Mouse (Mus musculus) testis, postnatal 10 days (tissue): ENCODE results near the gene Hnrnpk.
A peak's percentile ranks its signal among the peaks of the same experiment; 100 is the strongest.
"Not testable (repeated sequence)": the region's sequence is repeated elsewhere in the genome, so short reads cannot be mapped to it uniquely, and the experiment has no call there.

Experiments used
- DNase-seq: peaks from one replicate; pipeline ENCODE4 v3.0.0; 2021; ENCODE audit warnings: low spot score

Hnrnpk gene

GRCm38 (mm10) chr13:58388379-58388778, 14.8 kb downstream of the Hnrnpk start:
- no peak for DNase-seq

GRCm38 (mm10) chr13:58387948-58388347, 15.2 kb downstream of the Hnrnpk start:
- DNase-seq = peak; percentile 79

- no peak for DNase-seq
These were observed 17.6 kb downstream of the Hnrnpk start for GRCm38 (mm10) chr13:58385547-58385920.

DNA sequence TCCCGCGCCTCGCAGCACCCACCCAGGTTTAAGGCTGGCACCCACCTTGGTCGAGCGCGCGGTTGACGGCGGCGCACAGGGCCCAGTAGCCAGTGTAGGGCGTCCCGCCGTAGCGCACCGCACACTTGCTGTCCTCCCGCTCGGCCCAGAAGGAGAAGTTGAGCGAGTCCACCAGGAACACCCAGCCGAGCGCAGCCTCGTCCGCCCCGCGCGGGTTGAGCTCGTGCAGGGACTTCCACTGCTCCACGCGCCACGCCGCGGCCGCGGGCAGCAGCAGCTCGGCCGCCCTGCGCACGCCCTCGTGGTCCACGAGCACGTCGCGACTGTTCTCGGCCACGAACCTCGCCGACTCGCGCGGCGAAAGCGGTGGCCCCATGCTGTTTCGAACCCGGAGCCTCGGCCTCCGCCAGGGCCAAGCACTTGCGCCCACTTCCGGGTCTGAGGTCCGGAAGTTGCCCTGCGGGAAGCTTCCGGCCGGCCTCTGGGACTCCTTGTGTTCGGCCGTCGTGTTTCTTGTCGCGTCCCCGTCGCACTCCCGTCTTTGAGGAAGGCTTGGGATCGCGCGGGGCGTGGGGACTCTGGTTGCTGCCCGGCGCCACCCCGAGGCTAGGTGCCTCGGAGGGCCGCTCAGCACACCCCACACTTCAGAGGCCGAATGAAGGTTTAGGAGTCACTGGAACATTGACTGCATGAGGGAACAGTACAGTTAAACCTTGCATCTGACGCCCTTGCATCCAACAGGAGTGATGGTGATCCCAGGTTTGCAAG, 18.2 kb downstream of the Hnrnpk start, which contains the start of gene 2210016F16Rik:
Gene 2210016F16Rik (minus strand): TSS at position 447 of the 768 bp plus-strand sequence.
- peak; percentile 78 for DNase-seq

GRCm38 (mm10) chr13:58384371-58384770, 18.8 kb downstream of the Hnrnpk start:
- DNase-seq = no peak

DNA sequence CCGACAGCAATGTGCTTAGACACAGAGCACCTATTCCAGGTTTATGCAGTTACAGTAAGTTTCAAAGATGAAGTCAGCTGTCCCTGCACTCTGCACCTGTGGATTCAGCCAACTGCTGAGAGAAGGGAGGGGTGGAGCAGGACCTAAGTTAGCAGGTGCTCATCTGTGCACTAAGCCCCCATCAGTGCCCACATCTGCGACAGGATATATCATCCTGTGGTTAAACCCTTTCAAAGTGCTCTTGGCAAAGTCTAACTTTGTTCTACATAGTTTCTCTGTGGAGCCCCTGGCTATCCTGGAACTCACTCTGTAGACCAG, 30.0 kb downstream of the Hnrnpk start:
- no peak for DNase-seq

DNA sequence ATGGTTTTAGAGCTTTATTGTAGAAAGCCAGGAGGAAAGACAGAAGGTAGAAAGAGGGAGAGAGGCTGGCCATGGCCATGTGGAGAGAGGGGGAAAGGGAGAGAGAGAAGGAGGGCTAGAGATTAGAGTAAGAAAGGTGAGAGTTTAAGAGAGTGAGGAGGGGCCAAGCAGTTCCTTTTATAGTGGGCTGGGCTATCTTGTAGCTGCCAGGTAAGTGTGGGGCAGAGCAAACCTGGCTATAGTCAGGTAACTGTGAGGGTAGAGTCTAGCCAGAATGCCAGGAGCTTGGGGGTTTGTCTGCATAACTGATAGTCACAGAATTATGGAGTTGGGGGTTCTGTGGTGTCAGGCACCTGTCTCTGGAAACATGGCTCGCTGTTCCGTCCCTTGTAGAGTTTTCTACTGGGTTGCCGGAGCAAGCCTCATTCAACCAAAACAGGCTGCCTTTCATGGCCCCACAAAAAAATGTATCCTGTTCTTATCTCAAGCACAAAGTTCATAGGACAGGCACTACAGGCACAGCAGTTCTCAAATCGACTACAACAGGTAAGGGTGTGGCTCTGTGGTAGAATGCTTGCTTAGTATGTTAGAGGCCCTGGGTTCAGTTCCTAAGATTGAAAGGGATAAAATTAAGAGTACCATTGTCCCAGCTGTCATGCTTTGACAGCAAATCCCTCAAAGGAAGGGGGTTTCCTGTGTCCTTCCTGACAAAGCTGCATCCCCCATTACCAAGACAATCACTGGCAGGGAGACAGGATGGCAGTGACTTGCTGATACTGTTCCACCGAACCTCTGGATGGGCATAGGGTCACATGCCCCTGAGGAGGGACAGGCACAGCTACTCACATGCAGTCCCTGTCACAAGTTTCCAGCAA, 30.6 kb downstream of the Hnrnpk start:
- DNase-seq = no peak

DNA sequence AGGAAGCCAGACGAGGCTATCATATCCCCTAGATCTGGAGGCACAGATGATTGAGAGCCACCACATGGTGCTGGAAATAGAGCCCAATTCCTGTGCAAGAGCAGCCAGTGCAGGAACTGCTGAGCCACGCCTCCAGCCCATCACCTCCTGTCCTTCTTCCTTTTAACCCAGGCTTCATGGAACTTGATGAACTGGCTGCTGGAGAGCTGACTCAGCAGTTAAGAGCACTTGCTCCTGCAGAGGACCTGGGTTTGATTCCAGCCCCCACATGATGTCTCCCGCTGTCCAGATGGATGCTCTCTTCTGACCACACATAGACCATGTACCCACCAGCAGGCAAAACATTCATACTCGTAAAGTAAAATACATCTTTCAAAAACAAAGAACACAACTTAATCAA, 34.3 kb downstream of the Hnrnpk start:
- no peak for DNase-seq

- no peak for DNase-seq
These were observed 35.5 kb downstream of the Hnrnpk start for GRCm38 (mm10) chr13:58367641-58368040.

DNA sequence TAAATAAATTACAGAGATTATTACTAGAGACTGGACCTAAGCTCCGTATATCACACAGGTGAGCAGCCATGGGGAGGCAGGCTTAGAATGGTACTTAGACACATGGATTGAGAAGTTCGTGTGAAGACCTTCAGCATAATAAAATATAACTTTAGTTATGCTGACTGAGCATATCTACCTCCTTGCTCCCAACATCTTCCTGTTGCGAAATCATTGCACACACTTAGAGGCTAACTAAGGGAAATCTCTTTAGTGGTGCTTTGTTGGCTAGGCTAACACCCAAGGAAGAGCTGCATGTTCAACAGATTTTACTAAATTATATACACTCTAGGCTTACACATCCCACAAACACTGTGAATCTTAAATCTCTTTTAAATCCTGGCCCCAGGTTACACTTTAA, 36.8 kb downstream of the Hnrnpk start:
- DNase-seq = no peak

DNA sequence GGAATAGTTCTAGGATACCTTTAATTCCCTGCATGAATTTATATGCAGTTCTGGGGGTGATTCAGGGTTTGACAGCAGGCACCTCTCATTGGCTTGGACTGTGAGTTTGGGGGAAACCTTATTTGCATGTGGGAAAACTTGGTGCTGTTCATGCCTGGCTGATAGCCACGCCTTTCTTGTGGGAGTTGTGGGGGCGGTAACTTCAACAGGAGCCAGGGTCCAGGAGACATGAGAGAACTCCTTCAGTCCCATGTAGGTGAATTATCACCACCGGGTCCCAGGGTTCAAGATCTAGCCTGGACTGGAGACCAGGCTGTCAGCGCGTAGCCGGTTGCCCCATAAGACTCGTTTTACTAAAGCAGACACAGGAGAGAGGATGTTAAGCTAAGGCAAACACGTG, 38.0 kb downstream of the Hnrnpk start:
- not testable (repeated sequence) for DNase-seq

DNA sequence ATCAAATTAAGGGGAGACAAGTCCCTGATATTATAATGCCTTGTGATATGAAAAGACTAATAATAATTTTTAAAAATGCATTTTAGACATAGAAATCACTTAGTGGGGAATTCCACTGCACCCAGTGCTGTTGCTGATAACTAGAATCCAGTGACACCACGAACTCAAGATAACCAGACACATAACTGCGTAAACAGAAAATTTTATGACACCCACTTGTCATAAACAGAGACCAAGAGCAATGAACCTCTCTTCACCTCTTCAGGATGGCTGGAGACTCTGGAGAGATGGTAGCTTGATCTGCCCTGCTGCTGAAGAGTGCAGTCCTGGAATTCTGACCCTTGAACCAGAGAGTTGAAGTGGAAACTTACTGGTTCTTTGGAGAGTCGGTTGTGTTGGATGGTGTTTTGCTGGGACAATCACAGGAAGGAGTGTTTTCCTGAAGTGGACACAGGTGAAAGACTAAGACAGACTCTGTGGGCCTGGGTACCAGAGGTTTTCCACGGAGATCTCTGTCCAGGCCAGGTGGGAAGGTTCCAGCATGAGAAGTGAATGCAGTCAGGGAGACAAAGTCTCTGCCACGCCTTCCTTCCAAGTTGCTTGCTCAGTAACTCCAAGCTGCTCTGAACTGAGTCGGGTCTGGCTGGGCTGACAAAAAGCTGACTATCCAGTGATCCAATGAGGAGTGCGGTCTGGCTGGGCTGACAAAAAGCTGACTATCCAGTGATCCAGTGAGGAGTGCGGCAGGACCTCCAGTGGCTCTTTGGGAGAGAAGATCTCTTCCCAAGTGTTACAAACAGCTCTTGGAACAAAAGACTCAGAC, 38.6 kb downstream of the Hnrnpk start:
- DNase-seq = no peak

- no peak for DNase-seq
These were observed 43.9 kb downstream of the Hnrnpk start for GRCm38 (mm10) chr13:58359304-58359653.

GRCm38 (mm10) chr13:58358629-58359303, 44.4 kb downstream of the Hnrnpk start, which contains the start of gene Kif27:
TSS of gene Kif27 (minus strand) at chr13:58359122.
- peak; percentile 90 for DNase-seq

DNA sequence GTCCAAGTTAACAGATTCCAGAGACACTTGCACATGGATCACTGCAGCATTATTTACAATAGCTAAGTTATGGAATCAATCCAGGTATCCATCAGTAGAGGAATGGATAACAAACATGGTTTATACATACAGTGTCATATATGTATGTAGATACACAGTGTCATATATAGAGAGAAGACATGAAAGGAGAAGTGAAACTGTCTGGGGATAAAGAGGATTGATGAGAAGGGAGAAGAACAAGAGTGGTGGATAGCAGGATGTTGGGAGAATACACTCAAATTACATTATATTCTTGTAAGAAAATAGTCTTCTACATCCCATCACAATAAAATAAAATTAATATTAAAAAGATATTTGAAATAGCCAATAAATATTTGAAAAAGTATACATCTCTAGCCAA, 50.1 kb downstream of the Hnrnpk start:
- no peak for DNase-seq

- no peak for DNase-seq
These were observed 52.5 kb downstream of the Hnrnpk start for GRCm38 (mm10) chr13:58350606-58351005.

DNA sequence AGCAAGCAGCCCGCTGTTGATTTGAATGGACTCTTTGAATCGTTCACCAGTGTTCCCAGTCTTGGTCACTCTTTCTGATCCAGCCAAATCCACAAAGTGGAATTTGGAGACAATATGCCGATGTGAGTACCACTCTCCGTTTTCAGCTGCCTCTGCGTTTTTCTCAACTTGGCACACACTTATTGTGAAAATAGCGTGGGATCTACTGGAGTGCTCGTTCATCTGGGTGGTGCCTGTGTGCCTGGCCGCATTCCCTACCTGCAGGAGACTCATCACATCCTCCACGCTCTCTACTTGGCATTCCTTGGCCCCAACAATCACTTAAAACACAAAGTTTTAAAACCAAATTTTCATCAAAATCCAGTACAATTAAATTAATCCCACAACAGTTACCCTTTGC, 58.6 kb downstream of the Hnrnpk start:
- no peak for DNase-seq
